Mouse (Mus musculus) neural tube, embryonic 10.5 days (tissue): ENCODE measurements around the gene Taf3.

Source experiments
- DNase-seq: peaks from one replicate; pipeline ENCODE4 v3.0.0-alpha.2; 2017; ENCODE audit warnings: low spot score; ENCODE audit errors: extremely low spot score

The Taf3 gene

DNA sequence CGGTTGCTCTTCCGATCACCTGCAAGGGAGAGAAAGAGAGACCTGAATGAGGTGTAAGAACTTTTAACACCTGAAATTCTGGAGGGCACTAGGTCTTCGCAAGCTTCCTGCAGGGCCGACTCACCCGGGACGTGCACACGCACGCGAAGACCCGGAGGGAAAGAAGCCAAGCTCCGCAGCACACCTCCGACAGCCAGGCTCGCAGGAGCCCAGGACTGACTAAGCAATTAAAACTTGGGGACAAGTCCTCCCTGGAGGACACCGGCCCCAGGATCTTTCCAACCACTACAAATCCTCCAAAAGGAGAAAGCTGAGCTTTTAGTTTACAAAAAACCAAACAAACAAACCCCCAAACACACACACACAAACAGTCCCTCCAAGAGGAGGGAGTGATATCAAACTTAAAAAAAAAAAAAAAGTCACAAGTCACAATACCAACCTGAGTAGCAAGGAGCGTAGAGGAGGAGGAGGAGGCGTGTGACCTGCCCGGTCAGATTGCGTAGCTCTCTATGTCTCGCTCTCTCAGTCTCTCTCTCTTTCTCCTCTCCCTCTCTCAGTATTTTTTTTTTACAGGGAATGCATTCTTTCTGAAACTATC lies 170.3 kb downstream of the Taf3 start:
- DNase-seq, result peak; percentile 42

DNA sequence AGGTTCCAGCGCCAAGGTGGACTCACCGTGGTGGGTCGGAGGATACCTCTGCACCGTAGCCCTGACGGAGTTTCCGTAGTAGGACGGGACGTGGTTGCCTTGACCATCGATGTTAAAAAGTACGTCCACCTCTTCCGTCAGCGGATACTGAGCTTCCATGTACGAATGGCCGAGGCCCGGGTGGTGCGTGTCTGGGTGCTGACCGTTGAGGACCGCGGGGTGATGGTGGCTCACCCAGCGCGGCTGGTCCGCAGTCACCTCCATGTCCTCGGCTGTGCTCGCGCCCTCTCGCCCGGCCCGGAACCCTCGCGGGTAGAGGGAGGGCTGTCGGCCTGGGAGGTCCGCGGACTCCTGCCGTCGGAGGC lies 171.1 kb downstream of the Taf3 start:
- DNase-seq, result no peak

DNA sequence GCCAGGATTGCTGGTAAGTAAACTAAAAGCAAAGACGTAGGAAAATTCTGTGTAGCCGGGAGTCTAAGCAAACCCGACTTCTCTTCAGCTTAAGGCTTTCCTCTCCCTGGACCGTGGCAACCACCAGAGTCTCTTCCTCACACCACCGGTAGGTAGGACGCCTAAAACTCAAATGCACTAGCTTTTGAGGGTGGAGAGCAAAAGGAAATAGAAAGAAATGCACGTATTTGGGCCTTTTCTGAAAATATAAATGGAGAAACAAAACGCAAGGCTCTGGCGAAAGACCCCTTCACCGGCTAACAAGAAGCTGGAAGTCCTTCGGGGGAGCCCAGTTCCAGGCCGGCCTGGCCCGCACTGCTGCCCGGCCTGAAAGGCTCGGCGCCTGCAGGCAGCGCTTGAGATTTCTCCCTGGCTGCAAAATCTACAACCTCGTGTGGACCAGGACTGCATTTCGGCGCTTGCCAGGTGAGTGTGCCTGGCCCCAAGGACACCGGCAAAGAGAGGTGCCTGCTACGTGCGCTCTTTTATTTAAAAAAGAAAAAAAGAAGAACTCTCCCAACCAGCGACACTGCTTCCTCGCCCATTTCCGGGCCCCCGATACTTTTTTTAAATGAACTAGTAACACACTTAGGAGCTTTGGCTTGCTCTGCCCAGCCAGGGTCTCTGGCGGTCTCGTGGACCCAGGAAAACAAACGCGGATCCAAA lies 171.6 kb downstream of the Taf3 start:
- peak; percentile 69 for DNase-seq

- DNase-seq, result no peak
Observed at GRCm38 (mm10) chr2:9875676-9876357, 172.6 kb downstream of the Taf3 start.

DNA sequence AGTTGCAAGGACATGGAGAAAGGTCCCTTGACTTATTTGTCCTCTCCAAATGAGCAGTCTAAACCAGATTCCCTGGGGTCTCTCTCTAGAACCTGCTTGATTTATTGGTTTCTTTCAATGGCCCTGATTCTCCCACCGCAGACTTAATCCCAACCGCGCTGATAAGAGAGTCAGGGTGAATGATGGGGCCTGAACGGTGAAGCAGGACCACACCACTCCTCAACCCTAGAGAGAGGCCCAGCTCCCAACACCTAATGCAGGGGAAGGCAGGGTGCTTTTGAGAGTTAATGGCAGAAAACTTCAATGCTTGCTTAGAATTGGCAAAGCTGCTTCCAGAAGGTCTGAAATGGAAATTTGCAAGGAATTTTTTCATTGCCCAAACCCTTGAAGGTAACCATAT lies 173.2 kb downstream of the Taf3 start:
- peak; percentile 47 for DNase-seq

DNA sequence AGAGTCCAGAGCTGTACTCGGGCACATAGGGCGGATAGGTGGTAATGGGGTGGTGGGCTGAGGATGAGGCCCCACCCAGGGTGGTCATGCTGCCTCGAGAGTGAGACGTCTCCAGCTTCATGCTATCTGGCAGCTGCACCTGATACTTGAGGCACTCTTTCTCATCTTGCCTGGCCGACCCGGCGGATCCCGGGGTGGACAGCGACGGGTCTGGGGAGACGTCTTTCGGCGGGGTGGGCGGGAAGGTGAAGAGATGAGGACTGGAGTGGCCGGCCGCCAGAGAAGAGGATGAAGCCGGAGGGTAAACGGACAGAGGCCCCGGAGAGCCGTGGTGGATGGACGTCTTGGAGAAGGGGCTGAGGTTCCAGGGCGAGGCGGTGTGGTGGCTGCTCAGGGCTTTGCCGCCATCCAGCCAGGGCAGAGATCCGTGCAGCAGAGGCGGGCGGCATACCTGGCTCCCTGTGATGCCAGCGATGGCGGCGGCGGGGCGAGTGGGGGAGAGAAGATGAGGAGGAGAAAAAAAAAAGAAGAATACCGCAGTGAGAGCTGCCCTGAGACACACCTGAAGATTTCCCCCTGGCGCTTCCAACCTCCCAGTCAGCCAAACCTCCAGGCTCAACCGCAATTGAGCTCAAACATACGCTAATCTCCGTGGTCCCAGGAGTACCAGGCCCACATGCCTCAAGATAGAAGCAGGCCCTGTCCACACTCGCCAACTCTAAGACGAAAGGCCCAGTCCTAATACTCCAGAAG lies 173.8 kb downstream of the Taf3 start:
- peak; percentile 54 for DNase-seq

- DNase-seq, result no peak
Observed at GRCm38 (mm10) chr2:9873757-9874156, 174.6 kb downstream of the Taf3 start.

DNA sequence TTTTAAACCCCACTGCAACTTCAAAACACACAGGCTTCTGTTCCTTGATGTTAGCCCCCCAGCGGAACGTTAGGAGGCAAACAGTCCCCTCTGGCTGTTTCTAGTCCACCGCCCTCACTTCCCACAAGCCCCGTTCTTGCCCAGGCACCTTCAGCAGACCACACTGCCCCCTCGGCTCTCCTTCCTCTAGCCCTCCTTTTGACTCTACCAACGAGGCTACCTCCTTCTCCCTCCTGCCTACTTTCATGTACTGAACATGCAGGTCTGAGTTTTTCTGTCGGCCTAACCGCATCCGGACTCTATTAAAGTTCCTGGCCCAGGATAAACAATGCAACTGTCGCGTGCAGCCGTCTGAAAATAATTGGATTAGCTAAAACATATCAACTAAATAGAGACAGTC lies 175.7 kb downstream of the Taf3 start:
- DNase-seq, result peak; percentile 39

- DNase-seq, result no peak
Observed at GRCm38 (mm10) chr2:9871798-9872197, 176.6 kb downstream of the Taf3 start.

GRCm38 (mm10) chr2:9871141-9871716 lies 177.2 kb downstream of the Taf3 start:
- no peak for DNase-seq

DNA sequence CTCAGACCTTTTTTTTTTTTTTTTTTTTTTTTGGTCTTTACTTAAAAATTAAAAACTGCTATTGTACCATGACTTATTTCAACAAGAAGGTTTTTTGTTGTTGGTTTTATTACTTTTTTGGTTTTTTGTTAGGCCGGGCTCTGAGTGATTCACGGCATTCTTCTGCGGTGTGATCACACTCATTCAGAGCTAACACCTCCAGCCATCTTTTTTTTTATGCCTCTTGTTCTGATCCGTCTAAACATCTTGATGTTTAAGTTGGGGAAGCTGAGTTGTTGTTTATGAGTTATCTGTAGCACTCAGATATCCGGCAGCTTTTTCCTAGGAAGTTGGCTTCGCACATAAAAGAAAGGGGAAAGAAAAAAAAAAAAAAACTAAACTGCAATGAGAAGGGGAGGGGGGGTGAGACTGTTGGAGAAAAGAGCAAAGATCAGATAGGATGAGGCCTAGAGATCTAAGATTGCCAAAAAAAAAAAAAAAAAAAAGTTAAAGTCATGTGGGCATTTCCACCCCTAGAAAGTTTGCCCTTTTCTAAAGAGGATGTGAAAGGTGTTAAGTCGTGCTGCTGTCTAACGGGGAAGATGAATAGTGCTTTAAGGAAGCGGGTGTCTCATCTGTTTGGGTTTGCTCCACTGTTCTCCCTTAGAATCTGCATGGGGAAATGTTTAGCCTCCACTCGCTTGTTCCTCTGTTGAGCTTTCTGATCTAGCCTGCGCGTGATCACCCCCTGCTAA lies 181.1 kb downstream of the Taf3 start:
- DNase-seq, result no peak
